Comparison of ENCODE assay signal across 18 mouse cellular contexts in genomic region chr12:70758080-70758479, GRCm38 (mm10).
DNase-seq lines count a peak whose midpoint lies in the region; ATAC-seq and TF ChIP-seq lines count a peak whose summit lies in the region.
"Had no signal": no experiment of that assay in that cellular context is flagged by ENCODE, and none has a peak within 500 bp of the region (broad histone marks: within the 10 kb centered on the region; RNA-seq: fewer than 3 reads in every experiment).

No protein-coding gene starts in this region.

- no peaks in the 10 kb centered on the region for H3K27me3 ChIP-seq in liver, adult 2 months (ENCODE audit: control insufficient read depth, insufficient read depth, low read length)
- H3K27me3 ChIP-seq in liver, embryonic 12.5 days (replicated peaks) = no peaks in the 10 kb centered on the region
- no peaks in the 10 kb centered on the region for H3K27me3 ChIP-seq in intestine, embryonic 15.5 days (replicated peaks)
- H3K27me3 ChIP-seq in intestine, embryonic 16.5 days (replicated peaks; ENCODE audit: control insufficient read depth, insufficient read depth, low read length) = no peaks in the 10 kb centered on the region
- H3K27me3 ChIP-seq: embryonic facial prominence, embryonic 12.5 days; forebrain, embryonic 13.5 days; forebrain, embryonic 15.5 days had no signal

- no peaks in the 10 kb centered on the region for H3K9me3 ChIP-seq in liver, embryonic 12.5 days (replicated peaks)
- H3K9me3 ChIP-seq in intestine, embryonic 15.5 days = no peaks in the 10 kb centered on the region
- H3K9me3 ChIP-seq in intestine, embryonic 16.5 days (ENCODE audit: control insufficient read depth, low read length) = no peaks in the 10 kb centered on the region
- H3K9me3 ChIP-seq: embryonic facial prominence, embryonic 10.5 days; embryonic facial prominence, embryonic 12.5 days; forebrain, embryonic 13.5 days; forebrain, embryonic 15.5 days had no signal

- peaks cover 3% of the 10 kb centered on the region for H3K4me1 ChIP-seq in liver, adult 2 months (ENCODE audit: control insufficient read depth, insufficient read depth, low read length)
- no peaks in the 10 kb centered on the region for H3K4me1 ChIP-seq in liver, embryonic 12.5 days
- no peaks in the 10 kb centered on the region for H3K4me1 ChIP-seq in intestine, embryonic 15.5 days (replicated peaks)
- H3K4me1 ChIP-seq in intestine, embryonic 16.5 days (ENCODE audit: control insufficient read depth, insufficient read depth, low read length) = no peaks in the 10 kb centered on the region
- H3K4me1 ChIP-seq: forebrain, embryonic 13.5 days; forebrain, embryonic 15.5 days had no signal

- H3K36me3 ChIP-seq in liver, adult 2 months (ENCODE audit: control insufficient read depth, insufficient read depth, low read length) = no peaks in the 10 kb centered on the region
- no peaks in the 10 kb centered on the region for H3K36me3 ChIP-seq in liver, embryonic 12.5 days
- no peaks in the 10 kb centered on the region for H3K36me3 ChIP-seq in intestine, embryonic 15.5 days
- H3K36me3 ChIP-seq in intestine, embryonic 16.5 days (ENCODE audit: control insufficient read depth, insufficient read depth, low read length) = no peaks in the 10 kb centered on the region
- H3K36me3 ChIP-seq: embryonic facial prominence, embryonic 10.5 days; embryonic facial prominence, embryonic 12.5 days; forebrain, embryonic 15.5 days had no signal

- no peak overlapping the region for H3K27ac ChIP-seq in liver, adult 2 months (replicated peaks; ENCODE audit: insufficient read depth, low read depth, low read length)
- no peak overlapping the region for H3K27ac ChIP-seq in liver, embryonic 12.5 days
- H3K27ac ChIP-seq in intestine, embryonic 15.5 days = no peak overlapping the region
- H3K27ac ChIP-seq in intestine, embryonic 16.5 days (ENCODE audit: low read length) = no peak overlapping the region
- H3K27ac ChIP-seq: embryonic facial prominence, embryonic 10.5 days; embryonic facial prominence, embryonic 12.5 days; forebrain, embryonic 13.5 days; forebrain, embryonic 15.5 days had no signal

- no peak overlapping the region for H3K4me3 ChIP-seq in liver, adult 2 months (ENCODE audit: insufficient read depth, low read depth, low read length)
- H3K4me3 ChIP-seq in liver, embryonic 12.5 days = no peak overlapping the region
- no peak overlapping the region for H3K4me3 ChIP-seq in intestine, embryonic 15.5 days (replicated peaks)
- no peak overlapping the region for H3K4me3 ChIP-seq in intestine, embryonic 16.5 days (ENCODE audit: low read length)
- H3K4me3 ChIP-seq: embryonic facial prominence, embryonic 10.5 days; embryonic facial prominence, embryonic 12.5 days; forebrain, embryonic 13.5 days; forebrain, embryonic 15.5 days had no signal

- WGBS in liver, adult 2 months = 34% methylated on average over 6 of the region's 6 CpGs
- WGBS in liver, embryonic 12.5 days (ENCODE audit: insufficient replicate concordance) = 76% methylated on average over 6 of the region's 6 CpGs
- 72% methylated on average over 6 of the region's 6 CpGs for WGBS in intestine, embryonic 15.5 days
- 71% methylated on average over 6 of the region's 6 CpGs for WGBS in intestine, embryonic 16.5 days

- no peak overlapping the region for H3K4me2 ChIP-seq in liver, embryonic 12.5 days
- no peak overlapping the region for H3K4me2 ChIP-seq in intestine, embryonic 15.5 days (replicated peaks)
- no peak overlapping the region for H3K4me2 ChIP-seq in intestine, embryonic 16.5 days (ENCODE audit: low read depth, low read length)
- H3K4me2 ChIP-seq: embryonic facial prominence, embryonic 12.5 days; forebrain, embryonic 13.5 days; forebrain, embryonic 15.5 days had no signal

- no peaks in the 10 kb centered on the region for H3K79me2 ChIP-seq in liver, adult 2 months (ENCODE audit: control insufficient read depth, insufficient read depth, low read length)

- no peak overlapping the region for H3K9ac ChIP-seq in liver, adult 2 months (ENCODE audit: low read depth, low read length)
- no peak overlapping the region for H3K9ac ChIP-seq in liver, embryonic 12.5 days
- H3K9ac ChIP-seq in intestine, embryonic 15.5 days = no peak overlapping the region
- H3K9ac ChIP-seq in intestine, embryonic 16.5 days (ENCODE audit: low read depth, low read length) = no peak overlapping the region
- H3K9ac ChIP-seq: embryonic facial prominence, embryonic 12.5 days; forebrain, embryonic 13.5 days; forebrain, embryonic 15.5 days had no signal

- TF ChIP-seq POLR2A in liver, adult 2 months (IDR thresholded peaks at IDR 0.05; ENCODE audit: extremely low read depth, insufficient read depth, low read length) = no peak

- peak; percentile 93 for DNase-seq in liver, adult 2 months (ENCODE audit: extremely low read depth, low read depth, low spot score)
- DNase-seq in lung, postnatal 10 days = no peak
- DNase-seq in cerebellum, adult 11 months = no peak
- DNase-seq: adrenal gland, adult 2 months; adrenal gland, postnatal 10 days; adrenal gland, postnatal 25 days; cerebellum, adult 11-12 months; cerebellum, adult 2 months; cerebellum, adult 9-10 months; cerebellum, postnatal 10 days; cerebellum, postnatal 25 days had no signal

- TF ChIP-seq CTCF in liver, adult 2 months (IDR thresholded peaks at IDR 0.05; ENCODE audit: low read depth, low read length) = no peak

- ATAC-seq in liver, embryonic 12.5 days = no peak
- ATAC-seq in intestine, embryonic 15.5 days = peak; percentile 59; the same call in 1 of the 2 replicates
- peak; percentile 65 for ATAC-seq in intestine, embryonic 16.5 days
- ATAC-seq: forebrain, embryonic 13.5 days; forebrain, embryonic 15.5 days had no signal
